Mouse (Mus musculus): ENCODE data around the gene Nr4a3. TPM values are rescaled to one million over a fixed set of nuclear protein-coding genes. Genes with fewer than 3 reads are reported as not detected.

Gene Nr4a3
- polyA plus RNA-seq, 1 experiment from 2014 or later = 0.65 TPM

Other genes starting within 250 kb of the Nr4a3 start
- gene Stx17, start 79.8 kb downstream of the Nr4a3 start, polyA plus RNA-seq (2014; fragmentation: Nextera tagmentation; extraction: Ambion mirVana) = 31.3 and 36.4 TPM in 2 replicates
- gene Erp44, start 234.4 kb downstream of the Nr4a3 start, polyA plus RNA-seq (2014; fragmentation: Nextera tagmentation; extraction: Ambion mirVana) = 82.0 and 84.1 TPM in 2 replicates
- gene Invs, start 234.6 kb downstream of the Nr4a3 start, polyA plus RNA-seq (2014; fragmentation: Nextera tagmentation; extraction: Ambion mirVana) = 5.8 and 9.0 TPM in 2 replicates